Mouse (Mus musculus) Patski (cell line): Measurements from ENCODE around the gene Ring1. TPM values are rescaled to one million over a fixed set of nuclear protein-coding genes. Genes with fewer than 3 reads are reported as not detected.

Source experiments
- ATAC-seq: fragments of 100-300 bp; one replicate; pipeline ENCODE4 v1.8.0; 2021
- CTCF ChIA-PET: fragments of 350-600 bp; sonication (Branson Sonifier 250); formaldehyde crosslinking; loops from one replicate; lab custom pipeline; 2022; ENCODE audit warnings: inconsistent platforms; lab: Charles Lee
- POLR2A ChIA-PET: fragments of 350-600 bp; sonication (Branson Sonifier 250); formaldehyde crosslinking; loops from one replicate; lab custom pipeline; 2022; ENCODE audit warnings: antibody characterized with exemption, inconsistent platforms; lab: Charles Lee
- DNase-seq: peaks from one replicate; pipeline ENCODE4 v3.0.0-alpha.2; 2011; ENCODE audit warnings: low read depth, low spot score
- H3K27me3 ChIP-seq: fragments of 371-371 bp; one replicate; pipeline ENCODE4 v1.5.1; 2021
- CTCF ChIP-seq: fragments of 100-300 bp; IDR thresholded peaks from one replicate; pipeline ENCODE4 v1.5.1; 2021
- in situ Hi-C: fragments of 300-500 bp; cut with MboI; formaldehyde crosslinking; loops from 3 replicates; pipeline ENCODE4 v1.11.1; 2018; ENCODE audit warnings: low pct_unique_long_range_greater_than_20kb, mixed read lengths
- polyA plus RNA-seq: library from polyadenylated mRNA; unstranded; gene quantifications from one replicate; pipeline ENCODE4 v1.2.3, GENCODE M21; 2021

Gene Ring1
- polyA plus RNA-seq, 1 experiment from 2014 or later: 31.1 TPM

DNA sequence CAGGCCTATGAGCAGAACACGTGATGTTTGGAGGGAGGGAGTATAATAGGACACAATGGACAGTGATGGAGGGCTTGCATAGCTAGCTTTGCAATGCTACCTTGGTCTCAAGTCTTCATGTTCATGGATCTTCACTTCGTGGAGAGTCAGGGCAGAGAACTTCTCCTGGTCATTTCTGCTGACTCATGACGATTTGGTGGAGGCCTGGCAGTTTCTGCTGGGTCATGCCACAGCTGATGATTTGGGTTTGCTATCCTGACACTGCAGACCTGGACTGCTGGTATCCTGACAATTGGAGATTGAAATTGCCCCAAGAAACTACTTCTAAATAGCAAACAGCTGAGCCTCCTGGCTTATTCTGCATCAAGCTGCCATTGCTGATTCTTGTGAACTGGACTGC is 50.9 kb downstream of the Ring1 start:
- peaks cover 9% of the 10 kb centered on the region for H3K27me3 ChIP-seq
- no peak for TF ChIP-seq CTCF
- in situ Hi-C loops: loop anchor here (5.0 kb wide), 1 partner anchor 1299 kb away; no protein-coding TSS in a partner anchor
- ChIA-PET POLR2A (interaction anchor here (1.1 kb wide), 1 partner anchor 30 kb away, joined by 3 read pairs; no protein-coding TSS in a partner anchor), CTCF (interaction anchor here (1.1 to 2.6 kb wide), 3 partner anchors 9 to 35 kb away, joined by 3 to 15 read pairs (median 7); no protein-coding TSS in a partner anchor)
- ATAC-seq: no peak
- no peak for DNase-seq

DNA sequence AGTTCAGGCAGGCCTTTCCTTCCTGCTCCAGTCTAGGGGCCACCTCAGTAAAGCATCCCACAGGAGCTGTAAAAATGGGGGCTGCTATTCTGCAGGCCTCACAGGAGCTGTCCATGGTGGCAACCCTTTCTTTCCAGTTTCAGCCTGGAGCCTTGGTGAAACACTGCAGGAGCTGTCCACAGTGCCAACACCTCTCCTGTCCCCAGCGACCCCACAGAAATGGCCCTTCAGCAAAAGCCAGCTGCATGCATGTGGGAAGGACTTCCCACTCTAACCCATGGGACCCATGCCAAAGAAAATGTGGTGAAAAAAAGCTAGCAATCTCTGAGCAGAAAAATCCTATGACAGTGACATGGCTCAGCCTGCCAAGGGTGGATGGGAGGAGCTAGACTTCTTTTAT is 51.8 kb downstream of the Ring1 start:
- ChIA-PET CTCF (interaction anchor here (0.9 to 2.6 kb wide), 5 partner anchors 8 to 82 kb away, joined by 3 to 15 read pairs (median 3); no protein-coding TSS in a partner anchor), POLR2A (interaction anchor here (1.1 to 1.2 kb wide), 2 partner anchors 16 to 31 kb away, joined by 3 read pairs; partner anchors contain the start of gene Rps18)
- DNase-seq (no peak), ATAC-seq (no peak)
- no peak for TF ChIP-seq CTCF
- in situ Hi-C loops: loop anchor here (5.0 kb wide), 1 partner anchor 1300 kb away; no protein-coding TSS in a partner anchor
- H3K27me3 ChIP-seq: peaks cover 2% of the 10 kb centered on the region

Other genes with a start within 250 kb of the Ring1 start
- 1.8 TPM for gene Angptl4, start 242.8 kb downstream of the Ring1 start, polyA plus RNA-seq
- 4.1 TPM for gene Kank3, start 214.2 kb downstream of the Ring1 start, polyA plus RNA-seq
- gene Rps28, start 200.1 kb downstream of the Ring1 start, polyA plus RNA-seq: 1,207 TPM
- gene Ndufa7, start 200.1 kb downstream of the Ring1 start, polyA plus RNA-seq: 361 TPM
- 43.1 TPM for gene Cd320, start 181.6 kb downstream of the Ring1 start, polyA plus RNA-seq
- not detected for gene Gm7029, start 150.8 kb downstream of the Ring1 start, polyA plus RNA-seq
- gene Kifc1, start 134.0 kb downstream of the Ring1 start, polyA plus RNA-seq: 54.0 TPM
- gene Platr17, start 119.5 kb downstream of the Ring1 start, polyA plus RNA-seq: not detected
- 37.4 TPM for gene Daxx, start 115.3 kb downstream of the Ring1 start, polyA plus RNA-seq
- 155 TPM for gene Tapbp, start 108.8 kb downstream of the Ring1 start, polyA plus RNA-seq
- gene Zbtb22, start 108.8 kb downstream of the Ring1 start, polyA plus RNA-seq: 30.7 TPM
- gene Rgl2, start 95.1 kb downstream of the Ring1 start, polyA plus RNA-seq: 59.6 TPM
- gene Pfdn6, start 84.3 kb downstream of the Ring1 start, polyA plus RNA-seq: 115 TPM
- 35.8 TPM for gene Wdr46, start 84.0 kb downstream of the Ring1 start, polyA plus RNA-seq
- gene B3galt4, start 73.2 kb downstream of the Ring1 start, polyA plus RNA-seq: 2.8 TPM
- 56.9 TPM for gene Vps52, start 68.9 kb downstream of the Ring1 start, polyA plus RNA-seq
- 1,854 TPM for gene Rps18, start 68.7 kb downstream of the Ring1 start, polyA plus RNA-seq
- gene H2-K1, start 24.3 kb downstream of the Ring1 start, polyA plus RNA-seq: 79.5 TPM
- 49.3 TPM for gene H2-Ke6, start 3.4 kb upstream of the Ring1 start, polyA plus RNA-seq
- gene Slc39a7, start 7.0 kb upstream of the Ring1 start, polyA plus RNA-seq: 189 TPM
- gene Rxrb, start 7.1 kb upstream of the Ring1 start, polyA plus RNA-seq: 57.1 TPM
- 0.60 TPM for gene Col11a2, start 14.8 kb upstream of the Ring1 start, polyA plus RNA-seq
- gene H2-Oa, start 67.7 kb upstream of the Ring1 start, polyA plus RNA-seq: not detected
- 17.1 TPM for gene H2-DMa, start 94.9 kb upstream of the Ring1 start, polyA plus RNA-seq
- 239 TPM for gene Brd2, start 98.0 kb upstream of the Ring1 start, polyA plus RNA-seq
- gene H2-DMb2, start 118.6 kb upstream of the Ring1 start, polyA plus RNA-seq: 8.2 TPM
- gene H2-DMb1, start 128.4 kb upstream of the Ring1 start, polyA plus RNA-seq: 36.6 TPM
- gene Tap1, start 162.9 kb upstream of the Ring1 start, polyA plus RNA-seq: 7.0 TPM
- 1.3 TPM for gene Psmb9, start 163.1 kb upstream of the Ring1 start, polyA plus RNA-seq
- gene Psmb8, start 173.0 kb upstream of the Ring1 start, polyA plus RNA-seq: 18.7 TPM
- 38.2 TPM for gene Tap2, start 178.8 kb upstream of the Ring1 start, polyA plus RNA-seq
- not detected for gene H2-Ob, start 214.2 kb upstream of the Ring1 start, polyA plus RNA-seq
- 0.09 TPM for gene H2-Ab1, start 233.0 kb upstream of the Ring1 start, polyA plus RNA-seq